Mouse (Mus musculus): ENCODE data around the gene Olfr736.

Gene Olfr736

GRCm38 (mm10) chr14:50380863-50381262 lies at the start of gene Olfr736:
Gene Olfr736 (plus strand): TSS chr14:50381163.
- no peak for DNase-seq (ENCODE audit: low read depth)

DNA sequence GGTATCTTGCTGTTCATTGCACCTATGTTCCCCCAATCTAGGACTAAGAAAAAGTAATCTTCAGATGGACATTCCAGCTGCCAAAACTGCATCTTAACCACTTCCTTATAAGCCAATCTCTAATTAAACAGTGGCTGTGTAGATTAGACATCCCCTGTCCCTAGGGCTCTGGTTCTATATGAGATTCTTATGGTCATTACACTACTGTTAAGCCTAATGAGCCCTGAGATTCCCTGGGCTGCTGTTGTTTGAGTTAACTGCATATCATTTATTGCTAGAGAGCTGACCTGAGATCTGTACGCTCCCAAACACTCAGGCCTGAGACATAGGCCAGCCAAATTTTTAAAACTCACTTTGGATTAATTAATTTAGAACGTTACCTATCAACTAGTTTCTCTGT lies 32.2 kb upstream of the Olfr736 start, which contains the start of gene Olfr735:
TSS of gene Olfr735 (minus strand) at position 77 of the 400 bp plus-strand sequence.
- DNase-seq (ENCODE audit: low read depth), result no peak

GRCm38 (mm10) chr14:50352438-50352837 lies 28.5 kb upstream of the Olfr736 start:
- DNase-seq (ENCODE audit: low read depth), result no peak

GRCm38 (mm10) chr14:50356725-50357124 lies 24.2 kb upstream of the Olfr736 start:
- DNase-seq (ENCODE audit: low read depth), result no peak

- no peak for DNase-seq (ENCODE audit: low read depth)
Measured at GRCm38 (mm10) chr14:50357593-50357992, 23.4 kb upstream of the Olfr736 start, which contains the start of gene Tlr11. Gene Tlr11 (plus strand): TSS chr14:50357914.

GRCm38 (mm10) chr14:50360480-50360879 lies 20.5 kb upstream of the Olfr736 start:
- DNase-seq (ENCODE audit: low read depth), result no peak

GRCm38 (mm10) chr14:50363561-50363960 lies 17.4 kb upstream of the Olfr736 start:
- no peak for DNase-seq (ENCODE audit: low read depth)

GRCm38 (mm10) chr14:50407268-50407667 lies 26.3 kb downstream of the Olfr736 start, which contains the start of gene Olfr738:
Gene Olfr738 (plus strand): TSS chr14:50407568.
- no peak for DNase-seq (ENCODE audit: low read depth)

DNA sequence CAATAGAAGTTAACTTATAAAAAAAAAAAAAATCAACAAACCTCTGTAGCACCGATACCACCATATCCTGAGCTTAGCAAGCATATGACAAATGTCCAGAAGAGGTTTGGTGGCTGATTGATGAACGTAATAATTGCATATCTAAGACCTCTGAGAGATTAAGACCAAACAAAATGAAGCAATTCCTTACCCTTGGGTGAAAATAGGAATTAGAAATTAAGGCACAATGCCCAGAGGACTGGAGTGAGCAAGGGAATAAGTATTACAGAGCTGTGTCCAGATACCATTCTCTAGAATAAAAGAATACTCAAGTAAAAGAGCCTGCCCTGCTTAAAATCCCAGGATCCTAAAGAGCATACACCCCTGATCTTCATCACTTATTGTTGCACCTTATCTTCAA lies 37.4 kb downstream of the Olfr736 start, which contains the start of gene Olfr739:
TSS of gene Olfr739 (plus strand) at position 301 of the 400 bp plus-strand sequence.
- DNase-seq (ENCODE audit: low read depth), result no peak
